Mouse (Mus musculus) erythroblast, adult 5-6 weeks (primary cell): ENCODE measurements around the gene Klhl29. TPM values are rescaled to one million over a fixed set of nuclear protein-coding genes. Genes with fewer than 3 reads are reported as not detected.

Source experiments
- ATAC-seq: replicated peaks from 2 replicates; pipeline ENCODE4 v1.8.0; 2016; ENCODE audit warnings: moderate number of reproducible peaks, mild to moderate bottlenecking, moderate TSS enrichment, inconsistent platforms; ENCODE audit not compliant: poor library complexity, low FRiP score, severe bottlenecking
- total RNA-seq, 2 experiments: library from RNA; stranded (forward) in 1 of 2; stranded (reverse) in 1 of 2; fragments of 150-400 nt in 1 of 2; fragments of 200-764, 138-1000 nt in 1 of 2; gene quantifications; 2 replicates each; pipeline versions ENCODE4 v1.2.3 to v1.2.4; 2015 to 2017; ENCODE audit warnings: low replicate concordance in 2 of 2

The Klhl29 gene
- total RNA-seq, 2 experiments from 2014 or later, result not detected

- ATAC-seq, result no peak
Measured at GRCm38 (mm10) chr12:5099572-5099971, 275.9 kb downstream of the Klhl29 start.

- ATAC-seq, result no peak
Measured at GRCm38 (mm10) chr12:5088639-5089038, 286.8 kb downstream of the Klhl29 start.

GRCm38 (mm10) chr12:5087787-5088519 lies 287.5 kb downstream of the Klhl29 start:
- no peak for ATAC-seq

- ATAC-seq, result no peak
Measured at GRCm38 (mm10) chr12:5084714-5085113, 290.8 kb downstream of the Klhl29 start.

- no peak for ATAC-seq
Measured at GRCm38 (mm10) chr12:5081480-5081879, 294.0 kb downstream of the Klhl29 start.

- ATAC-seq, result no peak
Measured at GRCm38 (mm10) chr12:5073191-5073590, 302.3 kb downstream of the Klhl29 start.

GRCm38 (mm10) chr12:5070131-5070530 lies 305.4 kb downstream of the Klhl29 start:
- no peak for ATAC-seq

- no peak for ATAC-seq
Measured at GRCm38 (mm10) chr12:5067590-5067989, 307.9 kb downstream of the Klhl29 start.

- no peak for ATAC-seq
Measured at GRCm38 (mm10) chr12:5048104-5048503, 327.4 kb downstream of the Klhl29 start.

- ATAC-seq, result no peak
Measured at GRCm38 (mm10) chr12:5044141-5044540, 331.3 kb downstream of the Klhl29 start.

GRCm38 (mm10) chr12:5038008-5038407 lies 337.5 kb downstream of the Klhl29 start:
- no peak for ATAC-seq

GRCm38 (mm10) chr12:5029035-5029434 lies 346.4 kb downstream of the Klhl29 start:
- no peak for ATAC-seq
